Mouse (Mus musculus) neural tube, embryonic 15.5 days (tissue): ENCODE measurements around the gene Bub1b. TPM values are rescaled to one million over a fixed set of nuclear protein-coding genes. Genes with fewer than 3 reads are reported as not detected.

Source experiments
- ATAC-seq: fragments of 200-750 bp; cut with Nextera tagmentation; 2 replicates; pipeline ENCODE4 v1.8.0; 2017; ENCODE audit warnings: mild to moderate bottlenecking, moderate TSS enrichment, moderate library complexity; ENCODE audit not compliant: low FRiP score
- H3K27ac ChIP-seq: fragments of 300-500 bp; sonication (generic); replicated peaks from 2 replicates; pipeline ENCODE4 v1.5.1; 2015; ENCODE audit warnings: mild to moderate bottlenecking, inconsistent platforms
- H3K27me3 ChIP-seq: fragments of 300-500 bp; sonication (generic); replicated peaks from 2 replicates; pipeline ENCODE4 v1.6.1; 2015; ENCODE audit warnings: inconsistent platforms
- H3K36me3 ChIP-seq: fragments of 300-500 bp; sonication (generic); 2 replicates; pipeline ENCODE4 v1.6.1; 2015; ENCODE audit warnings: inconsistent platforms
- H3K4me1 ChIP-seq: fragments of 300-500 bp; sonication (generic); 2 replicates; pipeline ENCODE4 v1.6.1; 2015; ENCODE audit warnings: inconsistent platforms
- H3K4me2 ChIP-seq: fragments of 300-500 bp; sonication (generic); 2 replicates; pipeline ENCODE4 v1.6.1; 2015; ENCODE audit warnings: inconsistent platforms, mild to moderate bottlenecking, moderate library complexity
- H3K4me3 ChIP-seq: fragments of 300-500 bp; sonication (generic); replicated peaks from 2 replicates; pipeline ENCODE4 v1.5.1; 2015; ENCODE audit warnings: mild to moderate bottlenecking, inconsistent platforms
- H3K9ac ChIP-seq: fragments of 300-500 bp; sonication (generic); replicated peaks from 2 replicates; pipeline ENCODE4 v1.6.1; 2015; ENCODE audit warnings: mild to moderate bottlenecking, inconsistent platforms
- H3K9me3 ChIP-seq: fragments of 300-500 bp; sonication (generic); replicated peaks from 2 replicates; pipeline ENCODE4 v1.6.1; 2016; ENCODE audit warnings: inconsistent platforms
- WGBS: fragments of 180-500 bp; shearing (Covaris S2); methylation state at CpG from one replicate; pipeline ENCODE4 v1.1.7; 2015; ENCODE audit warnings: mixed read lengths; 5-methylcytosine and 5-hydroxymethylcytosine counted together
- polyA plus RNA-seq: library from polyadenylated mRNA; unstranded; fragments of >200 nt; fragmentation: Nextera tagmentation; extraction: Ambion mirVana; gene quantifications from 2 replicates; pipeline ENCODE4 v1.2.1, GENCODE M21; 2015

The Bub1b gene
- polyA plus RNA-seq, 1 experiment from 2014 or later = 7.0 TPM

DNA sequence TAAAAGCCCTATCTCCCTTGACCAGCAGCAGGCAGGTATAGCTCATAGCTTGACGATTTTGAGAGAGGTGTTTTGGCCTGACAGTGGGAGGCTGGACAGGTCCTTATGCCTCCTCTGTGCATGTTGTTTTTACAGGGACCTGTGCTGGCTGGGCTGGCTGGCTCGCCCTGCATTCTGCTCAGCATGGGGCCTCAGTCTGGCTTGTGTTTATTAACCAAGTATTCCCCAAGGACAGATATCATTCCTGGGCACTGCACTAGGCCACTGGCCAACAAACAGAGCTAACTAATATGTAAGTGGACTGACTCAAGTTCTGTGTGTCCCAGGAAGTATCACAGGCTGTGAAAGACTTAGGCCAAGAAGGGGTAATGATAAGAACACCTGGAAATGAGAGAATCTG lies 71.8 kb downstream of the Bub1b start:
- no peak for ATAC-seq
- Histone ChIP-seq H3K9me3 (no peaks in the 10 kb centered on the region), H3K36me3 (no peaks in the 10 kb centered on the region), H3K4me3 (no peak overlapping the region), H3K9ac (no peak overlapping the region), H3K4me1 (peaks cover 32% of the 10 kb centered on the region), H3K4me2 (no peak overlapping the region), H3K27me3 (peaks cover 26% of the 10 kb centered on the region), H3K27ac (no peak overlapping the region)
- 44% methylated on average over 2 of the region's 2 CpGs for WGBS

DNA sequence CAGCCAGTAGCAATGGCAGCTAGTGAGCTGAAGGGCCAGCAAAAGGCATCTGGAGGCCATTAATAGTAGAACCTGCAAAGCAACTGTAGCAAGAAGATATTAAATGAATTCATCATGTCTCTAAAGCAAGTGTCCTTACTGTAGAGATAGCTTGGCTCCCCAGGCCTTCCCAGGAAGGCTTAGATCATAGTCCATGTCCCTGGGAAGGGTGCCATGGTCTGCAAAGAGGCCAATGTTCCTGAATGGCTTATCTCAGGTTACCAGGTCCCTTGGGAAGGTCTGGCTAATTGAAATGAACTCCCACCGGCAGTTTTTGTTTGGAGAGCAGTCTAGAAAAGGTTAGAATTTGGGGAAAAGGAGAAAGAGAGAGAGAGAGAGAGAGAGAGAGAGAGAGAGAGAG lies 73.7 kb downstream of the Bub1b start:
- no peak overlapping the region for H3K4me3 ChIP-seq
- no peak overlapping the region for H3K27ac ChIP-seq
- no peak for ATAC-seq
- H3K4me1 ChIP-seq = peaks cover 15% of the 10 kb centered on the region
- no peaks in the 10 kb centered on the region for H3K36me3 ChIP-seq
- no peaks in the 10 kb centered on the region for H3K9me3 ChIP-seq
- no peak overlapping the region for H3K4me2 ChIP-seq
- WGBS = 76% methylated on average over 1 of the region's 1 CpGs
- H3K9ac ChIP-seq = no peak overlapping the region
- H3K27me3 ChIP-seq = peaks cover 45% of the 10 kb centered on the region

DNA sequence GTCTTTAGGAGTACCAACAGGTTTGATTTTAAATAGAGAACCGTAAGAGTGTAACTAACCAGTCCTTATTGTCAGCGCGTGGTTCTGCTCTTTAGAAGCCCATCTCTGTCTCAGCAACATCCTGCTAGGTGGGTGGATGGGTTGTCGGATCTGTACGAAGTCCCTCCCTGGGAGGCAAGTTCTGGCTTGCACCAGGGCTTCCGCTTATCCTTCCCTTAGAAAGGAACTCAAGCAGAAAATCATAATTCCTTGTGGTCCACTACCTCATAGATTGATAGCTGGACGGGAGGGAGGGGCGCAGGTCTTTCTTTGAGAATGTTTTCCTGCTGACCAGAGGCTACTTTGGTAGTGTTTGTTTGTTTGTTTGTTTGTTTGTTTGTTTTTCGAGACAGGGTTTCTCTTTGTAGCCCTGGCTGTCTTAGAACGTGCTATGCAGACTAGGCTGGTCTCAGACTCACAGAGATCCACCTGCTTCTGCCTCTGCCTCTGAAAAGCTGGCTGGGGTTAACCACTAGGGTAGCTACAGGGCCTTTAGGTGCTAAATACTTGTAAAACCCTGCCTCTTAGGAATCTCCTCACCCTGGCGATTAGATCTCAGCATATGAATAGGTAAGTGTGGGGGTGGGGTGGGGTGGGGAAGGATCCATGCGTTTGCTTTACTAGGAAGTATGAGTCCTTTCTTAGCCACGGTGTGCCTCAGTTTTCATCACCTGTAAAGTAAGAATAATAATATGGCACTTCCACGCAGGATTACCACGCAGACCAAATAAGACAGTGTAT lies 75.9 kb downstream of the Bub1b start:
- Histone ChIP-seq H3K4me2 (no peak overlapping the region), H3K9me3 (no peaks in the 10 kb centered on the region), H3K4me3 (no peak overlapping the region), H3K9ac (no peak overlapping the region), H3K27me3 (peaks cover 62% of the 10 kb centered on the region), H3K27ac (no peak overlapping the region), H3K36me3 (no peaks in the 10 kb centered on the region), H3K4me1 (peaks cover 26% of the 10 kb centered on the region)
- 26% methylated on average over 15 of the region's 15 CpGs for WGBS
- no peak for ATAC-seq

- 14% methylated on average over 7 of the region's 7 CpGs for WGBS
- Histone ChIP-seq H3K27ac (no peak overlapping the region), H3K9me3 (no peaks in the 10 kb centered on the region), H3K4me1 (peaks cover 22% of the 10 kb centered on the region), H3K4me2 (no peak overlapping the region), H3K4me3 (no peak overlapping the region), H3K36me3 (no peaks in the 10 kb centered on the region), H3K27me3 (peaks cover 67% of the 10 kb centered on the region), H3K9ac (no peak overlapping the region)
- ATAC-seq = no peak
Measured at GRCm38 (mm10) chr2:118674500-118674899, 76.5 kb downstream of the Bub1b start.

DNA sequence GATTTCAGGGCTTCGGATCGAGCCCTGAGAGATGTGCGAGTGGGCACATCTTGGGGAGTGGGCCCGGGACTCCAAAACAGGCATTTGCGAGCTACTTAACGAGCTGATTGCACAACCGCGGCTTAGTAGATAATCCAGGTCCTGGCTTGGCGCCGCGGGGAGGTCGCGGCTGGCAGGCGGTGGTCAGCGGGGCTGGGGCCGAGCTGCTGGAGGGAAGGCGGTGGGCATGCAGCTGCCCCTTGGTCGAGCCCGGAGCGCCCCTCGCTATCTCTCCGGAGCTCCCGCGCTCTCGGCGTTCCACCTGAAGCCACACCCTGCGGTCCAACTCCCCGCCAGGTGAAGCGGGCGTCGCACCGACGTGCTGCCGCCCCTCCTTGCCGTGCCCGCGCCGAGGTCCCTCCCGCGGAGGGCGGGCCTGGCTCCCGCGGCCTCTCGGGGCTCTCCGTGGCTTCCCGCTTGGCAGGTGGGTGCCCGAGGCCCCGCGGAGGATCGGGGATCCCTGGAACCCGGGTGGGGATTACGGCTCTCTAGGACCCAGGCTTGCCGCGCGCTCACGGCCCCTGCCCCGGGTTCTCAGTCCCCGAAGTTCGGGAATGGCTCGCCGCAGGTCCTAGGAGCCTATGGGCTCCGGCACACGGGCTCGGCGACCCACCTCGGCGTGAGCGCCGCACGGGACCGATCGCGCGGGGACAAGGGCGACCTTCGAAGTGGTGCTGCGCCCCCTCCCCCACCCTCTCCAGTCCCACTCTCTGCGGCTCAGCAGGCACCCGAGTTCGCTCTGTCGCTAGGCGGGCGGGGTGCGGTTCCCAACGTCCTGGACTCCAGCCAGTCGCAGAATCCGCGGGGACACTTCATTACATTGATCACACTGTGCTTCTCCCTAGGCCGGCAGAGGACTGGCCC lies 79.1 kb downstream of the Bub1b start:
- Histone ChIP-seq H3K9ac (peak overlapping the region; percentile 47), H3K4me2 (peak overlapping the region; percentile 92), H3K4me3 (peak overlapping the region; percentile 47), H3K4me1 (peaks cover 17% of the 10 kb centered on the region), H3K27ac (no peak overlapping the region), H3K36me3 (0 out of 2 replicates have a peak, but pooled peaks cover 2% of the 10 kb centered on the region), H3K9me3 (no peaks in the 10 kb centered on the region), H3K27me3 (peaks cover 74% of the 10 kb centered on the region)
- peak; percentile 43; the same call in 1 of the 2 replicates for ATAC-seq
- WGBS = under 1% methylated on average over 88 of the region's 89 CpGs

- 0 out of 2 replicates have a peak, but pooled peaks cover 2% of the 10 kb centered on the region for H3K36me3 ChIP-seq
- WGBS = 22% methylated on average over 4 of the region's 4 CpGs
- peak; percentile 12; the same call in 1 of the 2 replicates for ATAC-seq
- H3K27me3 ChIP-seq = peaks cover 74% of the 10 kb centered on the region
- no peak overlapping the region for H3K27ac ChIP-seq
- H3K4me1 ChIP-seq = peaks cover 17% of the 10 kb centered on the region
- no peak overlapping the region for H3K9ac ChIP-seq
- H3K9me3 ChIP-seq = no peaks in the 10 kb centered on the region
- peak overlapping the region; percentile 92 for H3K4me2 ChIP-seq
- peak overlapping the region; percentile 47; the same call in 1 of the 2 replicates for H3K4me3 ChIP-seq
Measured at GRCm38 (mm10) chr2:118677817-118678216, 79.8 kb downstream of the Bub1b start.

GRCm38 (mm10) chr2:118679577-118679976 lies 81.6 kb downstream of the Bub1b start:
- Histone ChIP-seq H3K27me3 (peaks cover 59% of the 10 kb centered on the region), H3K4me3 (no peak overlapping the region), H3K27ac (no peak overlapping the region), H3K36me3 (0 out of 2 replicates have a peak, but pooled peaks cover 2% of the 10 kb centered on the region), H3K9ac (no peak overlapping the region), H3K4me2 (no peak overlapping the region), H3K4me1 (peaks cover 16% of the 10 kb centered on the region), H3K9me3 (no peaks in the 10 kb centered on the region)
- 74% methylated on average over 3 of the region's 3 CpGs for WGBS
- no peak for ATAC-seq

DNA sequence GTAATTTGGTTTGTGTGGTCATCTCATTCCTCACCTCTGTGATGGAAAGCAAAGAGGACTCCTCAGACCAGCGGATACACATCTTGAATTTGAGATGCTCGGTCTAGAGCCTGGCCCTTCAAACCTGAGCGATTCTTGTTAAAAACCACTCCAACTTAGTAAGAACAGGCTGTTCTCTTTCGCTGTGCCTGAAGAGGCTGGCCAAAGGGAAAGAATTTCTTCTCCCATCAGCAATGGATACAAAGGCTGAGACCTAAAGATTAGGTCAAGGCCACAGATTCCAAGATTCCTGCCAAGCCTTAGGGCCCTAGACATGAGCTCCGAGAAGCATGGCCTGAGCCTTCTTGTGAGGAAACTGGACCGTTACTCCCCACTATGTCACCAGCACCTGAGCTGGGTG lies 82.9 kb downstream of the Bub1b start:
- Histone ChIP-seq H3K4me1 (peaks cover 16% of the 10 kb centered on the region), H3K9ac (no peak overlapping the region), H3K9me3 (no peaks in the 10 kb centered on the region), H3K4me3 (no peak overlapping the region), H3K27me3 (peaks cover 47% of the 10 kb centered on the region), H3K36me3 (0 out of 2 replicates have a peak, but pooled peaks cover 2% of the 10 kb centered on the region), H3K4me2 (no peak overlapping the region), H3K27ac (no peak overlapping the region)
- no peak for ATAC-seq
- 91% methylated on average over 6 of the region's 6 CpGs for WGBS

DNA sequence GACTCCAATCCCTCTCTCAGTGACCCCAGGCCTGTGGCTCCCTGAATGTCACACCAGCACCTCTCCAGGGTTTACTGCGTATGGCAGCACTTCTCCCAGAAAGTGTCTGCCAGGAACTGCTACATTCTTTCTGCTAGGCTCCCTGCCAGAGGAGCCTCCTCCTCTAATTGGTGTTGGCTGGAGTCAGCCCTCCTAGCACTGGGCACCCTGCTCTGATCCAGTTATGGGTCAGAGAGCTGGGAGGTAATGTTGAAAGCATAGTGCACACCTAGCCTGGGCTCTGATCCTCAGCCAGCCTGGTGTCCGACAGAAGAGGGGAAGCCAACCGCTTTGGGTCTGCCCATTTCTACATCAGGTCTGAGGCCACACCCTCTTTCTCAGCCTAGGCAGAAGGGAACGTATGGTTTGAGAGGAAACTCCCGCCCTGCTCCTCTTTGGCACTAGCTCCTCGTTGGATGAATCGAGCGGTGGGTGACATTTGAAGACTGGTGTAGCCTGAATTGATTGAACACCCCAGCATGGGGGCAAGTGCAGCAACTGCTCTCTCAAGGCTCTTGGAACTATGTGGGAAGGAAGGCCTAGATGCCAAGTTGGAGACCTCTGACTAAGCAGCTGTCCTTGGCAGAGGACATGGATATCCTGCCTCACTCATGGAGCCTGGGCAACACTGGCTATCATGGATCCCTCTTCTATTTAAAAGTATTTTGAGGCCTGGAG lies 84.7 kb downstream of the Bub1b start:
- Histone ChIP-seq H3K4me3 (no peak overlapping the region), H3K27me3 (peaks cover 37% of the 10 kb centered on the region), H3K4me2 (no peak overlapping the region), H3K27ac (no peak overlapping the region), H3K9ac (no peak overlapping the region), H3K36me3 (0 out of 2 replicates have a peak, but pooled peaks cover 2% of the 10 kb centered on the region), H3K9me3 (no peaks in the 10 kb centered on the region), H3K4me1 (peaks cover 3% of the 10 kb centered on the region)
- ATAC-seq = no peak
- WGBS = 52% methylated on average over 8 of the region's 8 CpGs

GRCm38 (mm10) chr2:118685088-118685487 lies 87.1 kb downstream of the Bub1b start:
- H3K36me3 ChIP-seq = peaks cover 6% of the 10 kb centered on the region; the same call in 1 of the 2 replicates
- no peak for ATAC-seq
- no peaks in the 10 kb centered on the region for H3K4me1 ChIP-seq
- H3K27me3 ChIP-seq = peaks cover 16% of the 10 kb centered on the region
- no peak overlapping the region for H3K9ac ChIP-seq
- 81% methylated on average over 4 of the region's 4 CpGs for WGBS
- H3K4me3 ChIP-seq = no peak overlapping the region
- H3K4me2 ChIP-seq = no peak overlapping the region
- no peaks in the 10 kb centered on the region for H3K9me3 ChIP-seq
- H3K27ac ChIP-seq = no peak overlapping the region

DNA sequence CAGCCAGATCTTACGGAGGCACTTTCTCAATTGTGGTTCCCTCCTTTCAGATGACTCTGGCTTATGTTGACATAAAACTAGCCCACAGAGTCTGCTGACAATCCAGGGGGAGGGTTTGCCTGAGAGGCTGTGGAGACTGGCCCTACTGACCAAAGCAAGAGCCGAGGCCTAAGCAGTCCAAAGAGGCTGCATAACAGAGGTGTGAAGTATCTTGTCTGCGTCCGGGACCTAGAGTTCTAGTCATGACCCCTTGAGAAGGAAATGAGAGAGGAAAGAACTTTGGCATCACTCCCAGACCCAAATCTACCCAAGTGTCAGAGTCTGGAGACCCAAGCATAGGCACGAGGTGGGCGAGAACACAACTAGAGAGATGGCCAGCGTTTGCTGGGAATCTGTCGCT lies 88.7 kb downstream of the Bub1b start:
- Histone ChIP-seq H3K27ac (no peak overlapping the region), H3K27me3 (peaks cover 14% of the 10 kb centered on the region), H3K4me2 (no peak overlapping the region), H3K36me3 (peaks cover 7% of the 10 kb centered on the region; the same call in 1 of the 2 replicates), H3K4me3 (no peak overlapping the region), H3K9me3 (no peaks in the 10 kb centered on the region), H3K9ac (no peak overlapping the region), H3K4me1 (no peaks in the 10 kb centered on the region)
- WGBS = 82% methylated on average over 8 of the region's 8 CpGs
- ATAC-seq = no peak
